Mouse (Mus musculus) stomach, embryonic 16.5 days (tissue): ENCODE results near the gene 1700010I14Rik. TPM values are rescaled to one million over a fixed set of nuclear protein-coding genes. Genes with fewer than 3 reads are reported as not detected.

Experiments
- ATAC-seq: fragments of 200-750 bp; cut with Nextera tagmentation; 2 replicates; pipeline ENCODE4 v1.8.0; 2017; ENCODE audit warnings: moderate number of reproducible peaks, moderate TSS enrichment; ENCODE audit not compliant: insufficient read depth, low FRiP score
- H3K27ac ChIP-seq: fragments of 300-500 bp; sonication (generic); 2 replicates; pipeline ENCODE4 v1.5.1; 2014; ENCODE audit warnings: low read length
- H3K27me3 ChIP-seq: fragments of 300-500 bp; sonication (generic); 2 replicates; pipeline ENCODE4 v1.6.1; 2014; ENCODE audit warnings: low read length, control low read depth, mixed read lengths; ENCODE audit not compliant: control insufficient read depth, insufficient read depth
- H3K36me3 ChIP-seq: fragments of 300-500 bp; sonication (generic); 2 replicates; pipeline ENCODE4 v1.6.1; 2014; ENCODE audit warnings: low read length; ENCODE audit not compliant: control insufficient read depth, insufficient read depth
- H3K4me1 ChIP-seq: fragments of 300-500 bp; sonication (generic); 2 replicates; pipeline ENCODE4 v1.6.1; 2014; ENCODE audit warnings: low read length, control low read depth, mixed read lengths; ENCODE audit not compliant: control insufficient read depth, insufficient read depth
- H3K4me2 ChIP-seq: fragments of 300-500 bp; sonication (generic); 2 replicates; pipeline ENCODE4 v1.6.1; 2014; ENCODE audit warnings: low read depth, low read length, mixed read lengths
- H3K4me3 ChIP-seq: fragments of 300-500 bp; sonication (generic); replicated peaks from 2 replicates; pipeline ENCODE4 v1.5.1; 2014; ENCODE audit warnings: mild to moderate bottlenecking, low read length
- H3K9ac ChIP-seq: fragments of 300-500 bp; sonication (generic); 2 replicates; pipeline ENCODE4 v1.6.1; 2014; ENCODE audit warnings: low read length
- H3K9me3 ChIP-seq: fragments of 300-500 bp; sonication (generic); replicated peaks from 2 replicates; pipeline ENCODE4 v1.6.1; 2016; ENCODE audit warnings: low read length, control low read depth; ENCODE audit not compliant: control insufficient read depth
- WGBS: fragments of 180-500 bp; shearing (Covaris S2); extraction: QIAGEN DNeasy Blood & Tissue Kit; methylation state at CpG from one replicate; pipeline ENCODE4 v1.1.7; 2014; 5-methylcytosine and 5-hydroxymethylcytosine counted together
- polyA plus RNA-seq: library from polyadenylated mRNA; unstranded; fragments of >200 nt; fragmentation: Nextera tagmentation; extraction: Ambion mirVana; gene quantifications from 2 replicates; pipeline ENCODE4 v1.2.1, GENCODE M21; 2015

Gene 1700010I14Rik
- polyA plus RNA-seq, 1 experiment from 2014 or later = 1.6 TPM

DNA sequence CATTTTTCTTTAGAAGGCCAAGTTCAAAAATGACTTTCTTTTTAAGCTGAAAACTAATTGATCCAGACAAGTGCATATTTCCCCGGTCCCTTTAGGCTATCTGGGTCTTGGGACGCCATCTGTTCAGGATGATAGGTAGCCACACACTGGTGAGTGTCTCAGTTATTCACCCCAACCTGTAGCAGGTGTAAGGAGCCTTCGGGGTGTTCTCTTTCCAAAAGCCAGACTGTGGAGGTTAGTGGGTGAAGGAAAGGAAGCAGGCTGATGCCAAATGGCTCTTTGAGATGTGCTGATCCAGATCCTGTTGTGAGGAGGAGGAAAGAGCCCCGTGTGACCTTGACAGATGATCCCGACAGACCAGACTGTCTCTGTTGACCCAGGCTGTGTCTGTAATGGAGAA is 14.8 kb upstream of the 1700010I14Rik start:
- no peak for ATAC-seq
- no peaks in the 10 kb centered on the region for H3K9me3 ChIP-seq
- no peaks in the 10 kb centered on the region for H3K36me3 ChIP-seq
- H3K27me3 ChIP-seq = no peaks in the 10 kb centered on the region
- H3K4me2 ChIP-seq = no peak overlapping the region
- no peaks in the 10 kb centered on the region for H3K4me1 ChIP-seq
- no peak overlapping the region for H3K27ac ChIP-seq
- no peak overlapping the region for H3K9ac ChIP-seq
- no peak overlapping the region for H3K4me3 ChIP-seq
- WGBS = 65% methylated on average over 5 of the region's 5 CpGs

DNA sequence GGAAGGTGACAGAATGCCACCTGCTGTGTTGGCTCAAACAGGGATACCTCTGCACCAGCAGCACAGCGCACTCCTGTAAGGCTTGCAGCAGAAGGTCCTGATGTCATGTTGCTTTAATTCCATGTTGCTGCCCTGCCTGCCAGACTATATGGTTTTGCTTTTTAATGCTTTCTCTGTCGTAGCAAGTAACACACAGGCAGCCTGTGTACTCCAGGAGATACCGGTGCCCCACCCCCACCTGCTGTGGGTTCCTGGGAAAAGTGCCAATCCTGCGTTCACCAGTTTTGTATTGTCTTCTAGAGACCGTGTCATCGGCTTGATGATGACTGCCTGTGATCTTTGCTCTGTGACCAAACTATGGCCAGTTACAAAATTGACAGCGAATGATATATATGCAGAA is 13.7 kb upstream of the 1700010I14Rik start:
- Histone ChIP-seq H3K4me1 (no peaks in the 10 kb centered on the region), H3K9me3 (no peaks in the 10 kb centered on the region), H3K27ac (no peak overlapping the region), H3K4me3 (no peak overlapping the region), H3K9ac (no peak overlapping the region), H3K27me3 (no peaks in the 10 kb centered on the region), H3K4me2 (no peak overlapping the region), H3K36me3 (no peaks in the 10 kb centered on the region)
- no peak for ATAC-seq
- 68% methylated on average over 7 of the region's 7 CpGs for WGBS

DNA sequence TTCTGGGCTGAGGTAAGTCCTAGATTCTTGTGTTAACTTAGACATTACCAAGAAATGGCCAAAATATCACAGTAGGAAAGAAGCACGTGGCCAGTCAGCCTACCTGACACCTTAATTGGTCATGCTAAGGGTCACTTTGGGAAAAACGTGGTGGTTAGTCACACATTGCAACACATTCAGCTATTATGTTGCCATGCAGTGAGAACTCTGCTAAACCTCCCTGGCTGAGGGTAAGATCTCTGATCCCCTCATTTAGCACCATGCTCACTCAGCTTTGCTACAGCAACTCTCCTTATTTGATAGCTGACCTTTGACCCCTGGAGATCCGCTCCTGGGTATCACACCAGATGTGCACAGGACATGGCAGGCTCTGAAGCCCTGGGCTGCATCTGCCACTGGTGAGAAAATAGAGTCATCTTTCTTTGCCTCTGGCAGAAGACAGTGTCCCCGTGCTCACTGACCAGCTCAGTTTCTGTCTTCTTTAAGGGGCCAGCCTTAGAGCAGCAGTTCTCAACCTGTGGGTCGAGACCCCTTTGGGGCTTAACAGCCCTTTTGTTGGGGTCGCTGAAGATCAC is 13.2 kb upstream of the 1700010I14Rik start:
- Histone ChIP-seq H3K4me1 (no peaks in the 10 kb centered on the region), H3K27me3 (no peaks in the 10 kb centered on the region), H3K9me3 (no peaks in the 10 kb centered on the region), H3K4me2 (no peak overlapping the region), H3K27ac (no peak overlapping the region), H3K9ac (no peak overlapping the region), H3K36me3 (no peaks in the 10 kb centered on the region), H3K4me3 (no peak overlapping the region)
- 56% methylated on average over 6 of the region's 6 CpGs for WGBS
- no peak for ATAC-seq

DNA sequence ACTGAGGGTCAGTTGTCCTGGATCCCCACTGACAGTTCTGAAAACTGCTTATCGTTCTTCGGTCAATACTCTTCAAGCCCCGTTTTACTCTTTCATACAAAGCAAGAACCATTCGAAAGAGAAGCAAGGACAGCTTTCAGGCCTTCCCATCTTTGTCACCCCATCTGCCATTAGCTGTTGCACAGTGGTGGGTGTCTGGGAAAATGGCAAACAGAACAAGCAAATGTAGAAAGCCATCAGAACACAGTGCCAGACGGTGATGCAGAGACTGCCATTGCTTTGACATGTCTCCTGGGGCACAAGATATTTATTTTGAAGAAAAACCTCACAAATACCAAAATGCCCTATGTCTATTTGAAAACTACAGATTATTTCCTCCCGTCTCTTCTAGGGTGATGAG is 11.4 kb upstream of the 1700010I14Rik start:
- no peaks in the 10 kb centered on the region for H3K4me1 ChIP-seq
- H3K27me3 ChIP-seq = no peaks in the 10 kb centered on the region
- no peak overlapping the region for H3K27ac ChIP-seq
- no peaks in the 10 kb centered on the region for H3K9me3 ChIP-seq
- H3K4me3 ChIP-seq = no peak overlapping the region
- no peak for ATAC-seq
- WGBS = 90% methylated on average over 6 of the region's 6 CpGs
- no peaks in the 10 kb centered on the region for H3K36me3 ChIP-seq
- H3K9ac ChIP-seq = no peak overlapping the region
- H3K4me2 ChIP-seq = no peak overlapping the region

DNA sequence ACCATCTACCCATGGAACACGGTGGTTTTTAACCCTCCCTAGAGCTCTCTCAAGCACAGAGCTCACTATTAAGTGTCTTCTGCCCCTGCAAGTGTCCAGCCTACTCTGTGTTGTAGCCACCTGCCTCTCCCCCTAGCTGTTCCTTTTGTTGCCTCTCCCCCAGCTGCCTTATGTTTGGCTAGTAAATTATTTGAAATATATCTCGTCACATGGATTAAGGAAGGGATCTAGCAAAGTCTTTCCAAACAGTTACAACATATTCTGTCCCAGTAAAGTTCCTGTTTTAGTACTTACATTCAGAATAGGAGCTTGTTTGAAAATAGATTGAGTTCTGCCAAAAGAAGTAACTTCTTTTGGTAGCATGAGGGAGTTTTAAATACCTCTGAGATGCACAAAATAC is 10.9 kb upstream of the 1700010I14Rik start:
- H3K27ac ChIP-seq = no peak overlapping the region
- 43% methylated on average over 2 of the region's 2 CpGs for WGBS
- ATAC-seq = no peak
- H3K9me3 ChIP-seq = no peaks in the 10 kb centered on the region
- H3K9ac ChIP-seq = no peak overlapping the region
- no peak overlapping the region for H3K4me3 ChIP-seq
- no peaks in the 10 kb centered on the region for H3K4me1 ChIP-seq
- H3K36me3 ChIP-seq = no peaks in the 10 kb centered on the region
- H3K4me2 ChIP-seq = no peak overlapping the region
- H3K27me3 ChIP-seq = no peaks in the 10 kb centered on the region

DNA sequence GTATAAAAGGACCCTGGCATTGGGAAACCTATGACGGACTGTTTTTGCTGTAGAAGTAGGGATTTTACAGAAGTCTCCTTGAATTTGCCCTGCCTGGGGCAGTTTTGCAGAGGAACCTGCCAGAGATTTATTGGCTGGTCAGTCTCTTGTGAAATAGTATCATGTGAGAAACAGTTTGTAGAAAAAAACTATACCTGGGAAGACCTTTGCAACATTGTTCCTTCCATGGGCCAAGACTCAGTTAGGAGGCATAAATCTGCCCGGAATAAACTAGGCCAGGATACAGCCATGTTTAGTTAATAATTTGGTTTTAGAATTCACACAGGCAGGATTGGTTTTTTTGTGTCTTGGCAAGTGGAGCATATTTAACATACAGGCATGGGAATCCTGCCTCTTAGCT is 4.6 kb upstream of the 1700010I14Rik start:
- Histone ChIP-seq H3K9me3 (no peaks in the 10 kb centered on the region), H3K4me3 (no peak overlapping the region), H3K9ac (no peak overlapping the region), H3K27ac (no peak overlapping the region), H3K4me1 (no peaks in the 10 kb centered on the region), H3K4me2 (no peak overlapping the region), H3K27me3 (no peaks in the 10 kb centered on the region), H3K36me3 (no peaks in the 10 kb centered on the region)
- WGBS = 78% methylated on average over 2 of the region's 2 CpGs
- ATAC-seq = no peak

DNA sequence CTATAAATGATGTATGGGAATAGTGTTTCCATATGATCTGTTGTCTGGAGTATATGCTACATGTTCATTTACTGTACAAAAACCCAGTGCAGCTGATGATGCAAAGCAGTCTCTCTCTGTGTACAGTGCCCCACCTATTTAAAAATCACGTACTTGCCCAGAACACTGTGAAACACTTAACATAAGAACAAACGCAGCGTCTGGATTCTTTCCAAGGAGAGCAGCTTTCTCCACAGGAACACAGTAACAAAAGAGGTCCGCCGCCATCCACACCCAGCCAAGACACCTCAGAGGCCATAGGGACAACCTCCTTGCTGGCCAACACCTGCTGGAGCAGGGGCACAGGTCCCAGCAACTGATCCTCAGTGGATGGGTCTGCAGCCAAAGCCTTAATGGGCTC is 2.4 kb upstream of the 1700010I14Rik start:
- Histone ChIP-seq H3K27ac (no peak overlapping the region), H3K27me3 (no peaks in the 10 kb centered on the region), H3K4me3 (no peak overlapping the region), H3K9me3 (no peaks in the 10 kb centered on the region), H3K36me3 (no peaks in the 10 kb centered on the region), H3K9ac (no peak overlapping the region), H3K4me2 (no peak overlapping the region), H3K4me1 (no peaks in the 10 kb centered on the region)
- no peak for ATAC-seq
- WGBS = 46% methylated on average over 5 of the region's 5 CpGs

DNA sequence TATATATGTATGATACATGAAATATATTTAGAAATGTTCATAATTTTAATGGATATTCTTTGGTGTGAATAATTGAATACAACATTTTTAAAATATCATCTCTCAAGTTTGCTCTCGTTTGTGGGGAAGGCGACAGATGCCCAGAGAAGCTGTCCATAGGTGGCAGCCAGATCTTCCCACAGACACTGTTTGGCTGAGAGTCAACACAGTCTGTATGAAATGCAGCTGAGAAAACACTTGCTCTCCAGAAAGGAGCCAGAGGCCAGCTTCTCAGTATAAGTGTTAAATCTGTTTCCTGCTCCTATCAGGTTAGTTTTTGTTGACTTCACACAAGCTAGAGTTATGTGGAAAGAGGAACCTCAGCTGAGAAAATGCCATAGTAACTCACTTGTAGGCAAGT is 1.6 kb upstream of the 1700010I14Rik start:
- ATAC-seq = no peak
- no peaks in the 10 kb centered on the region for H3K27me3 ChIP-seq
- no peaks in the 10 kb centered on the region for H3K4me1 ChIP-seq
- no peak overlapping the region for H3K27ac ChIP-seq
- no peak overlapping the region for H3K4me3 ChIP-seq
- H3K36me3 ChIP-seq = no peaks in the 10 kb centered on the region
- H3K9ac ChIP-seq = no peak overlapping the region
- 73% methylated on average over 2 of the region's 2 CpGs for WGBS
- H3K4me2 ChIP-seq = no peak overlapping the region
- no peaks in the 10 kb centered on the region for H3K9me3 ChIP-seq

DNA sequence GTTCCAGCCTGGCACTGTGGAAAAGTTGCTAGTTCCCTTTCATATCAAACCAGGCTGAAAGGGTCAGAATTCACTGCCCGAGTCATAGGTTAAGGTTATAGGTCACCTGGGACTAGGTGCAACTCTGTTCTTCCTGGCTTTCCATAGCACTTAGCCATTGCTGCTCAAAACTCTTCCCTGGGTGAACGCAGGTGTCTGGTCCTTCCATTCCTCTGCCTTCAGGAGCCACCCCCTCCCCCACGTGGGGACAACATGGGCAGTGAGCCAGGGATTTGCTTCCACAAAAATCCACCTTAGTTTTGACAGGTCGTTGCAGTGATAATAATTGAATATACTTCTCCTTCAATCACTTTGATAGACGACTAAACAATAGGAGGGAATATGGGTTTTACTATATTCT is 764 bp upstream of the 1700010I14Rik start:
- Histone ChIP-seq H3K9ac (no peak overlapping the region), H3K4me3 (no peak overlapping the region), H3K27ac (no peak overlapping the region), H3K27me3 (no peaks in the 10 kb centered on the region), H3K4me1 (no peaks in the 10 kb centered on the region), H3K9me3 (no peaks in the 10 kb centered on the region), H3K36me3 (no peaks in the 10 kb centered on the region), H3K4me2 (no peak overlapping the region)
- 73% methylated on average over 5 of the region's 5 CpGs for WGBS
- ATAC-seq = no peak

DNA sequence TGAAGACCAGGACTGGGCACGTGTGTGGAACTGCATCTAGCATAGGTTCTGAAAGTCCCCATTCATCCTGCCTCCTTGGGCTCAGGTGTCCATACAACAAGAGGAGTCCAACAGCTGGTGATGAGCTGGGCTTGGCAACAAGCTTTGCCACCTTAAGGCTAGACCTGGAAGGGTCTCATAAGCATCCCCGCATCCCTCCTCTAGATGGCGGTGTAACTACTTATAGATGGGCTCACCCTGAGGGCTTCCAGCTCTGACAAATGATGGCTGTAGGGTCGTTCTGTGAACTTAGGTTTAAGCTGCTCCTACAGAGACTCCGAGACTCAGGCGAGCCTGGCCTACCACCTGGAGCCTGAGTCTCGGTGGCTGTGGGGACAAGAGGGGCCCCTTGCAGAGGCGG is 3.0 kb downstream of the 1700010I14Rik start:
- Histone ChIP-seq H3K4me3 (no peak overlapping the region), H3K9me3 (no peaks in the 10 kb centered on the region), H3K9ac (no peak overlapping the region), H3K27me3 (no peaks in the 10 kb centered on the region), H3K4me1 (no peaks in the 10 kb centered on the region), H3K4me2 (no peak overlapping the region), H3K27ac (no peak overlapping the region), H3K36me3 (no peaks in the 10 kb centered on the region)
- ATAC-seq = no peak
- 29% methylated on average over 8 of the region's 8 CpGs for WGBS
